Comparison of ENCODE assay signal across 28 mouse cellular contexts in genomic region chr10:63152358-63152757, GRCm38 (mm10). TPM values are rescaled to one million over a fixed set of nuclear protein-coding genes. Genes with fewer than 3 reads are reported as not detected.
A peak's percentile ranks its signal among the peaks of the same experiment; 100 is the strongest.
DNase-seq lines count a peak whose midpoint lies in the region; ATAC-seq and TF ChIP-seq lines count a peak whose summit lies in the region.
"Had no signal": no experiment of that assay in that cellular context is flagged by ENCODE, and none has a peak within 500 bp of the region (broad histone marks: within the 10 kb centered on the region; RNA-seq: fewer than 3 reads in every experiment).

No protein-coding gene starts in this region.

- no peaks in the 10 kb centered on the region for H3K27me3 ChIP-seq in intestine, embryonic 14.5 days (replicated peaks; ENCODE audit: control insufficient read depth, insufficient read depth, low read length)
- H3K27me3 ChIP-seq in intestine, embryonic 15.5 days (replicated peaks), result no peaks in the 10 kb centered on the region
- H3K27me3 ChIP-seq in lung, embryonic 14.5 days (ENCODE audit: insufficient read depth, low read length), result no peaks in the 10 kb centered on the region
- no peaks in the 10 kb centered on the region for H3K27me3 ChIP-seq in stomach, postnatal 0 days (ENCODE audit: control insufficient read depth, insufficient read depth, low read length)
- H3K27me3 ChIP-seq: embryonic facial prominence, embryonic 12.5 days; hindbrain, embryonic 12.5 days had no signal

- peak; percentile 10 for DNase-seq in CD4-positive, CD25-positive, alpha-beta regulatory T cell, adult 2 months (ENCODE audit: low read depth, low spot score)
- DNase-seq in intestine, embryonic 14.5 days (ENCODE audit: low spot score), result peak; percentile 20
- peak; percentile 14 for DNase-seq in lung, embryonic 14.5 days
- DNase-seq in lung, adult 18-20 months, result no peak
- no peak for DNase-seq in stomach, postnatal 0 days (ENCODE audit: low spot score)
- DNase-seq in left cerebral cortex, postnatal 10 days (ENCODE audit: extremely low spot score in 1 of 2, low spot score in 2 of 2), result no peak
- DNase-seq: adrenal gland, postnatal 10 days; cerebellum, adult 2 months; cerebellum, postnatal 25 days; gastrocnemius, postnatal 36 days; heart, postnatal 14 days; kidney, adult 8-10 months; kidney, postnatal 25 days had no signal

- no peak overlapping the region for H3K27ac ChIP-seq in intestine, embryonic 14.5 days (ENCODE audit: low read depth)
- H3K27ac ChIP-seq in intestine, embryonic 15.5 days, result no peak overlapping the region
- H3K27ac ChIP-seq in lung, embryonic 14.5 days (ENCODE audit: low read depth), result no peak overlapping the region
- H3K27ac ChIP-seq in stomach, postnatal 0 days (replicated peaks), result no peak overlapping the region
- H3K27ac ChIP-seq: embryonic facial prominence, embryonic 12.5 days; hindbrain, embryonic 12.5 days; limb, embryonic 10.5 days; macrophage had no signal

- no peak for TF ChIP-seq CTCF in lung, embryonic 14.5 days (IDR thresholded peaks at IDR 0.05; ENCODE audit: low read depth)
- peak; percentile 41 for TF ChIP-seq CTCF in stomach, postnatal 0 days (IDR thresholded peaks at IDR 0.05; ENCODE audit: low read depth)

- H3K9me3 ChIP-seq in intestine, embryonic 14.5 days (ENCODE audit: control insufficient read depth, low read length), result no peaks in the 10 kb centered on the region
- no peaks in the 10 kb centered on the region for H3K9me3 ChIP-seq in intestine, embryonic 15.5 days
- no peaks in the 10 kb centered on the region for H3K9me3 ChIP-seq in lung, embryonic 14.5 days (ENCODE audit: low read depth, low read length)
- H3K9me3 ChIP-seq in stomach, postnatal 0 days (ENCODE audit: control insufficient read depth, low read length), result no peaks in the 10 kb centered on the region
- H3K9me3 ChIP-seq: embryonic facial prominence, embryonic 12.5 days; hindbrain, embryonic 12.5 days; limb, embryonic 10.5 days had no signal

- no peaks in the 10 kb centered on the region for H3K36me3 ChIP-seq in intestine, embryonic 14.5 days (ENCODE audit: control insufficient read depth, insufficient read depth, low read length)
- no peaks in the 10 kb centered on the region for H3K36me3 ChIP-seq in intestine, embryonic 15.5 days
- no peaks in the 10 kb centered on the region for H3K36me3 ChIP-seq in lung, embryonic 14.5 days (ENCODE audit: insufficient read depth)
- H3K36me3 ChIP-seq in stomach, postnatal 0 days (ENCODE audit: control insufficient read depth, insufficient read depth, low read length), result no peaks in the 10 kb centered on the region
- H3K36me3 ChIP-seq: embryonic facial prominence, embryonic 12.5 days; hindbrain, embryonic 12.5 days; limb, embryonic 10.5 days had no signal

- H3K4me3 ChIP-seq in intestine, embryonic 14.5 days (ENCODE audit: low read depth, low read length), result no peak overlapping the region
- H3K4me3 ChIP-seq in intestine, embryonic 15.5 days (replicated peaks), result no peak overlapping the region
- H3K4me3 ChIP-seq in lung, embryonic 14.5 days (ENCODE audit: low read depth, low read length), result no peak overlapping the region
- H3K4me3 ChIP-seq in stomach, postnatal 0 days (ENCODE audit: low read depth, low read length), result no peak overlapping the region
- H3K4me3 ChIP-seq: embryonic facial prominence, embryonic 12.5 days; hindbrain, embryonic 12.5 days; limb, embryonic 10.5 days had no signal

- H3K4me2 ChIP-seq in intestine, embryonic 14.5 days (ENCODE audit: low read length), result no peak overlapping the region
- no peak overlapping the region for H3K4me2 ChIP-seq in intestine, embryonic 15.5 days (replicated peaks)
- H3K4me2 ChIP-seq in lung, embryonic 14.5 days, result no peak overlapping the region
- no peak overlapping the region for H3K4me2 ChIP-seq in stomach, postnatal 0 days (replicated peaks; ENCODE audit: low read depth)
- H3K4me2 ChIP-seq: embryonic facial prominence, embryonic 12.5 days; heart, embryonic 11.5 days; hindbrain, embryonic 12.5 days had no signal

- intact Hi-C loops in left cerebral cortex, postnatal 10 days (cut with DNase I), result loop anchor here (5.0 kb wide), 2 partner anchors 160 to 225 kb away; no protein-coding TSS in a partner anchor

- H3K4me1 ChIP-seq in intestine, embryonic 14.5 days (replicated peaks; ENCODE audit: control insufficient read depth, insufficient read depth, low read length), result no peaks in the 10 kb centered on the region
- no peaks in the 10 kb centered on the region for H3K4me1 ChIP-seq in intestine, embryonic 15.5 days (replicated peaks)
- H3K4me1 ChIP-seq in lung, embryonic 14.5 days (ENCODE audit: insufficient read depth), result no peaks in the 10 kb centered on the region
- no peaks in the 10 kb centered on the region for H3K4me1 ChIP-seq in stomach, postnatal 0 days (replicated peaks; ENCODE audit: control insufficient read depth, insufficient read depth)
- H3K4me1 ChIP-seq: embryonic facial prominence, embryonic 12.5 days; hindbrain, embryonic 12.5 days; limb, embryonic 10.5 days had no signal

- TF ChIP-seq EP300 in stomach, postnatal 0 days (optimal IDR thresholded peaks at IDR 0.05), result no peak

- no peak for ATAC-seq in CD4-positive, CD25-positive, alpha-beta regulatory T cell, adult 4 months
- no peak for ATAC-seq in intestine, embryonic 14.5 days (replicated peaks; ENCODE audit: low FRiP score, low TSS enrichment, low read depth)
- ATAC-seq in intestine, embryonic 15.5 days, result no peak
- no peak for ATAC-seq in lung, embryonic 14.5 days (ENCODE audit: insufficient read depth)
- ATAC-seq in stomach, postnatal 0 days (ENCODE audit: low FRiP score, low TSS enrichment), result no peak
- ATAC-seq: activated CD4-positive, CD25-positive, alpha-beta regulatory T cell, adult 4 months; inflammation-experienced regulatory T-cells, adult 6 months; midbrain, embryonic 16.5 days had no signal

- no peak overlapping the region for H3K9ac ChIP-seq in intestine, embryonic 14.5 days (ENCODE audit: low read length)
- H3K9ac ChIP-seq in intestine, embryonic 15.5 days, result no peak overlapping the region
- H3K9ac ChIP-seq in lung, embryonic 14.5 days, result no peak overlapping the region
- H3K9ac ChIP-seq in stomach, postnatal 0 days (ENCODE audit: low read length), result no peak overlapping the region
- H3K9ac ChIP-seq: embryonic facial prominence, embryonic 12.5 days; hindbrain, embryonic 12.5 days had no signal

RNA-seq across cellular contexts. Expression of gene Mypn, which starts 51.4 kb away (rescaled TPM):
- not detected for polyA plus RNA-seq in CD4-positive, CD25-positive, alpha-beta regulatory T cell, adult 4 months (2017; shearing (Covaris generic))
- not detected in 2 replicates for polyA plus RNA-seq in intestine, embryonic 14.5 days (2014; fragmentation: Nextera tagmentation; extraction: Ambion mirVana)
- polyA plus RNA-seq in intestine, embryonic 15.5 days (2015; fragmentation: Nextera tagmentation; extraction: Ambion mirVana), result 0.04 and 0.08 TPM in 2 replicates
- polyA plus RNA-seq in lung, embryonic 14.5 days (2014; fragmentation: Nextera tagmentation; extraction: Ambion mirVana), result 0.09 and 0.41 TPM in 2 replicates
- 0.10 and 0.12 TPM in 2 replicates for polyA plus RNA-seq in stomach, postnatal 0 days (2015; fragmentation: Nextera tagmentation; extraction: Ambion mirVana)
- 1 to 10 TPM; 5.6 to 7.5 TPM for total RNA-seq in left cerebral cortex, postnatal 10 days (2021)
- polyA plus RNA-seq: forebrain, embryonic 11.5 days; inflammation-experienced regulatory T-cells, adult 6 months; liver, adult 2 months; macrophage had no signal

RNA-seq across cellular contexts. Expression of gene Atoh7, which starts 52.9 kb away (rescaled TPM):
- not detected for polyA plus RNA-seq in CD4-positive, CD25-positive, alpha-beta regulatory T cell, adult 4 months (2017; shearing (Covaris generic))
- 0.11 TPM in 1 of 2 replicates, not detected in the other for polyA plus RNA-seq in intestine, embryonic 14.5 days (2014; fragmentation: Nextera tagmentation; extraction: Ambion mirVana)
- 0.16 TPM in 1 of 2 replicates, not detected in the other for polyA plus RNA-seq in intestine, embryonic 15.5 days (2015; fragmentation: Nextera tagmentation; extraction: Ambion mirVana)
- polyA plus RNA-seq in lung, embryonic 14.5 days (2014; fragmentation: Nextera tagmentation; extraction: Ambion mirVana), result 0.11 TPM in 2 replicates
- polyA plus RNA-seq in stomach, postnatal 0 days (2015; fragmentation: Nextera tagmentation; extraction: Ambion mirVana), result 0.18 TPM in 1 of 2 replicates, not detected in the other
- 1 to 10 TPM; 1.6 to 1.9 TPM for total RNA-seq in left cerebral cortex, postnatal 10 days (2021)
- total RNA-seq: adrenal gland, postnatal 10 days; gastrocnemius, adult 18-20 months; gastrocnemius, postnatal 36 days; heart, postnatal 14 days; liver, adult 2 months had no signal
- polyA plus RNA-seq: activated CD4-positive, CD25-positive, alpha-beta regulatory T cell, adult 4 months; heart, embryonic 11.5 days; inflammation-experienced regulatory T-cells, adult 6 months; liver, adult 2 months; lung, embryonic 16.5 days; macrophage; stomach, embryonic 16.5 days had no signal

Comparison
In these comparisons a context has a peak if more than half of its experiments do, and no peak if none do; other contexts are left out.
1. DNase-seq: peak in CD4-positive, CD25-positive, alpha-beta regulatory T cell, adult 2 months (single experiment), intestine, embryonic 14.5 days (single experiment) and lung, embryonic 14.5 days (single experiment); none in lung, adult 18-20 months (0 of 2), stomach, postnatal 0 days (single experiment) and left cerebral cortex, postnatal 10 days (0 of 2).